Mouse (Mus musculus) erythroblast, adult 5-6 weeks (primary cell): ENCODE data around the gene Fzd4. TPM values are rescaled to one million over a fixed set of nuclear protein-coding genes. Genes with fewer than 3 reads are reported as not detected.

Experiments used
- ATAC-seq: replicated peaks from 2 replicates; pipeline ENCODE4 v1.8.0; 2016; ENCODE audit warnings: moderate number of reproducible peaks, mild to moderate bottlenecking, moderate TSS enrichment, inconsistent platforms; ENCODE audit not compliant: poor library complexity, low FRiP score, severe bottlenecking
- total RNA-seq, 2 experiments: library from RNA; stranded (forward) in 1 of 2; stranded (reverse) in 1 of 2; fragments of 150-400 nt in 1 of 2; fragments of 200-764, 138-1000 nt in 1 of 2; gene quantifications; 2 replicates each; pipeline versions ENCODE4 v1.2.3 to v1.2.4; 2015 to 2017; ENCODE audit warnings: low replicate concordance in 2 of 2

Fzd4 gene
- total RNA-seq, 2 experiments from 2014 or later = not detected

DNA sequence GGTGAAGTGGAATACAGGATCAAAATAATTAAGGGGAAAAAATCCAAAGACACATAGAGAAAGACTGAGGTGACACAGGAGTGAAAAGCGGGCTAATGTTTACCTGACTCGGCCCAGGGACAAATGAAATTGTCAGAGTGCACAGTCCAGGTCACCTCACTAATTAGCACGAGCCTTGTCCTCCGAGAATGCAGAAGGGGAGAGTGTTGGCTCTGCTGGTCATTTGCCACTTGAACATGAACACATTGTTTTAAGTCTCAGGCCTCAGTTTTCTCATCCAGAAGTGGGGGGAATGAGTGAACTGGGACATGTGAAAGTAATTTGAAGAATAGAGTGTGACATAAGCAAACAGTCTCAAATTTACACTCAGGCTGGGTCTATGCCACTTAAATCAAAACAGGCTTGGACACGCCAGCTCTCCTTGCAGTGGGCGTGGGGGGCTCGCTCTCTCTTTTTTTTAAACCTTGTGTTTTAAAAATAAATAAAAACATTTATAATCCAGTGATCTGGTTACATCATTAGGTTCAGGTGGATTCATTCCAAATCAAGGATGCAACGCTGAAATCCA lies 19.6 kb downstream of the Fzd4 start:
- ATAC-seq = no peak

DNA sequence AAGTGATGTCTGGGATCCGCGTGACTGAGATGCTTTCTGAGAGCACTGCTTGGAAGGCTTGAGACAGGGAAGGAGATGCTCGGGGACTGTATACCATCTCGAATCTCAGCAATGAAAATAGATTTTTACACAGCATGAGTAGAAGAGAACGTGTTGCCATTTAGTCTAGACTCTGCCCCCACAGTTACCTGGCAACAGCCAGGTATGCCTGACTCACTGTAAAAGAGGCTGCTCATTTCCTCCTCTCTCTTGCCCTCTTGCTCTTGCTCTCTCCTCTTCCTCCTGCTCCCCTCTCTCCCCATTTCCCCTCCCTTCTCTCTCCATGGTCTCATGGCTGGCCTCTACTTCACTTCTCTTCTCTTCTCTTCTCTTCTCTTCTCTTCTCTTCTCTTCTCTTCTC lies 20.5 kb downstream of the Fzd4 start:
- ATAC-seq = no peak

DNA sequence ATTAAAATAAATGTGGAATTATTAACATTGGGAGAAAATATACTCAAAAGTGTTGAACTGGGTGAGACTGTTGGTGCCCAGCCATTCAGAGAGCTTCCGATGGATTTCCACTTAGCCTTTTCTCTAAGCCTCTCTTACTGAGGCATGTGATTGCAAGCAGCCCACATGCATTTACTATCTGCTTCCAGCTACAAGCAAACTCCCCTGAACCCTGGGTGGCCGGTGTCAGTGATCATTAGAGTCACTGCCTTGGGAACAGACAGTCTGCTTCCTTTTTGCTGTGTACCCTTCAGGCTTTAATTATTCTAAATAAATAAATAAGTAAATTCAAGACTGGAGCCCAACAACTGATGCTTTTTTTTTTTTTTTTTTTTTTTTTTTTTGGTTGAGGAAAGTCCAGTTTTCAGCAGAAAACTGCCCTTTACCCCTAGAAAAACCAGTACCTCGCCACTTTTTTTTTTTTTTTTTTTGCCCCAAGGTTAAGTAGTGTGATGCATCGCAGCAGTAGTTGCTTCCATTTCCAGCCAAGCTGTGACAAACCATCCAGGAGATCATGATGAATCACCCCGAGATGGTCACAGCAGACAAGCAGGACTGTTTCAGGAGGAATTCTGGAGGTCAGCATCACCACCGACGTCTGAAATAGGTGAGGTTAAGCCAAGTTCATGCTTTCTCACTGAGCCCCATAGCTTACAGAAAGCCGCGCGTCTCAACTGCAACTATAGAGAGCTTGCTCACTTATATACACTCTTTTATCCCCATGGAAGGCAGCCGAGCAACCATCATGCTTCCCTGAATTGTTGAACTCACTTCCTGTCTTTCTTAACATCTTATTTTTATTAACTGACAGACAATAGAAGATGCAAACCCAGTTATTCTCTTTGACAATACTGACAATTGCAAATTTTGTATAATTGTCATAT lies 21.9 kb downstream of the Fzd4 start:
- no peak for ATAC-seq

DNA sequence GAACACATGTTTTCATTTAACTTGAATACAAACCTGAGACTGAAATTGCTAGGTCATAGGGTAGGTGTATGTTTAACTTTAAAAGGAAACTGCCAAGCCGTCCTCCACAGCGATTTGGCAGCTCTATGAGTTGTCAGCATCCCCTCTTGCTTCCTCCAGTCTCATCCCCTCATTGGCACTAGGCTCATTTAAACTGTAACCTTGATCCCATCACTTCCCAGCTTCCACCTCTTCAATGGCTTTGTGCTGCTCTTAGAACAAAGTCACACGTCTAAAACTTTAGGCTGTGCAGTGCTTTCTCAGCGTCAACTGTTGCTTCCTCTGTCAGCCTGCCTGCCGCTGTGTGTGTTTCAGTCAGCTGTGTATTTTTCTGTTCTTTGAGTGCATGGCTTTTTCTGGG lies 22.9 kb downstream of the Fzd4 start:
- ATAC-seq = no peak

- ATAC-seq = no peak
Measured at GRCm38 (mm10) chr7:89428804-89429203, 24.6 kb downstream of the Fzd4 start.

- ATAC-seq = no peak
Measured at GRCm38 (mm10) chr7:89429326-89429725, 25.2 kb downstream of the Fzd4 start.

DNA sequence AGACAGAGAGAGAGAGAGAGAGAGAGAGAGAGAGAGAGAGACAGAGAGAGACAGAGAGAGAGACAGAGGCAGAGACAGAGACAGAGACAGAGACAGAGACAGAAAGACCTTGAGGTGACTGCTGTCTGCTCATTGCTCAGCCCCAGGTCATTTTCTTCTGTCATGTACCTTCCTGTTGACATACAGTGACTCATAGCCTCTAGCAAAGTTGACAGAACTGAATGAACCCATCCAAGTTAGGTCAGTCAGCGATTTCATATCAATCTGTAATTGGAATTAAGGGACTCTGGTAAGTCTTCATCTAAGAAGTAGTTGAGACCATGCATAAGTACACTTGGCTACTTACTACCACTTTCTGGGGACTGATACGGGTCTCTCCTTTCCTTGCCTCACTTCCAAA lies 27.0 kb downstream of the Fzd4 start:
- ATAC-seq = no peak

- ATAC-seq = no peak
Measured at GRCm38 (mm10) chr7:89433193-89433892, 29.2 kb downstream of the Fzd4 start.

GRCm38 (mm10) chr7:89433893-89434616 lies 29.9 kb downstream of the Fzd4 start:
- no peak for ATAC-seq

- ATAC-seq = no peak
Measured at GRCm38 (mm10) chr7:89436404-89436803, 32.2 kb downstream of the Fzd4 start.

GRCm38 (mm10) chr7:89437589-89437988 lies 33.4 kb downstream of the Fzd4 start:
- ATAC-seq = no peak

DNA sequence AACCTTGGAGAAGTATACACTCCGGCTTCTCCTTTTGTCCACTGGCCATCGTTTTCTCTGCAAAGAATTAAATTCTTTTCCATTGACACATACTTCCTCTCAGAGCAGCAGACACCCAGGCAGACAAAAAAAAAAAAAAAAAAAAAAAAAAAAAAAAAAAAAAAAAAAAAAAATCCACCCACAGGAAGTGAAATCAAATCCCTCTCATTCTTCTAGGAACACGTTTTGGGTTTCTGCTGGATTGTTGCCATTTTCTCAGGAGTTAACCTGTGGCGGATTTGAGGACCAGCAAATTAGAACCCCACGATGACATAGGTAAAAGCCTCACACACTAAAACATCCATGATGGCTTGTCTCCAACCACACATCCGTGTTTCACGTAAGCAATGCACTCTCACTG lies 37.1 kb downstream of the Fzd4 start:
- no peak for ATAC-seq

- no peak for ATAC-seq
Measured at GRCm38 (mm10) chr7:89442242-89442641, 38.1 kb downstream of the Fzd4 start.

- no peak for ATAC-seq
Measured at GRCm38 (mm10) chr7:89445137-89445536, 41.0 kb downstream of the Fzd4 start.

- no peak for ATAC-seq
Measured at GRCm38 (mm10) chr7:89450312-89450711, 46.2 kb downstream of the Fzd4 start.

DNA sequence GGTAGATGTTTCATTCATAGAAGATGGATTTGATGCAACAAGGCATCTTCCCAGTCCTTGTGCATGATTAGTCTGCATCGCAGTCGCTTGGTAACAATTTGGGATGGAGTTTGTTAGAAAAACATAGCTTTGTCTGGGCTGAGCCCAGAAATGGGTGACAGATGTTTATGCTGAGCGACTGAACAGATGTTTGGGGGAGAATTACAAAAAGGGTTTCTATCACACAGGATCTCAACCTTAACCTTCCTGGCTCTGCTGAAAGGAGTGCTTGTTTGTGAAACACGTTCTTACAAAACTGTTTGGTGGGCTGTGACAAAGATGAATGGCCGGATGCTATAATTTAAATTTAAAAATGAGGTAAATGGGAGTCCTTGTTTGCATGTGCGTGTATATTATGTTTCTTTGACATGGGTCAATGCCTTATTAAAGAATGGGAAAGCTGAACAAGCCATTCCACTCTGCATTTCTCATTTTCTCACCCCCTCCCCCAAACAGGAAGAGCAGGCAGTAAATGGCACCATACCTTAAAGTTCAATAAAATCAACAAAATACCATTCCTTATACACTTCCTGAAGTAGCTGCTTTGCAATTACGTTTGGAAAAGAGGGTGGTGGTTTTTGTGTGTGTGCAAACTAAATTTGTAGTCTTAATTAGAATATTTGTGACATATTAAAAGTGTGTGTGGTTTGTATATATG lies 52.4 kb downstream of the Fzd4 start:
- ATAC-seq = no peak

GRCm38 (mm10) chr7:89459691-89460090 lies 55.5 kb downstream of the Fzd4 start:
- ATAC-seq = no peak

- no peak for ATAC-seq
Measured at GRCm38 (mm10) chr7:89460911-89461310, 56.8 kb downstream of the Fzd4 start.

- no peak for ATAC-seq
Measured at GRCm38 (mm10) chr7:89461351-89461750, 57.2 kb downstream of the Fzd4 start.
